Mouse (Mus musculus): ENCODE measurements at regions not wholly inside any gene's neighbourhood (a gene's known extent, or its start where the extent isn't known, plus 50 kb on each side); places are given as distances from the start of the nearest gene placed in this dataset.

- Histone ChIP-seq H3K4me2 (no peak overlapping the region), H3K4me3 (replicated peaks) (no peak overlapping the region), H3K4me1 (no peaks in the 10 kb centered on the region), H3K9me3 (replicated peaks) (no peaks in the 10 kb centered on the region), H3K36me3 (no peaks in the 10 kb centered on the region), H3K9ac (no peak overlapping the region), H3K27me3 (no peaks in the 10 kb centered on the region), H3K27ac (no peak overlapping the region)
- 84% methylated on average over 3 of the region's 3 CpGs for WGBS
- ATAC-seq (replicated peaks; ENCODE audit: low FRiP score) = no peak
Measured at GRCm38 (mm10) chr15:27219126-27219738, 247.2 kb upstream of the Ank start.

GRCm38 (mm10) chr15:27223610-27224511 lies 242.6 kb upstream of the Ank start:
- no peak overlapping the region for H3K9ac ChIP-seq
- no peak overlapping the region for H3K27ac ChIP-seq
- no peak overlapping the region for H3K4me3 ChIP-seq (replicated peaks)
- no peaks in the 10 kb centered on the region for H3K27me3 ChIP-seq
- ATAC-seq (replicated peaks; ENCODE audit: low FRiP score) = no peak
- no peaks in the 10 kb centered on the region for H3K4me1 ChIP-seq
- no peak overlapping the region for H3K4me2 ChIP-seq
- 81% methylated on average over 14 of the region's 14 CpGs for WGBS
- no peaks in the 10 kb centered on the region for H3K36me3 ChIP-seq
- H3K9me3 ChIP-seq (replicated peaks) = no peaks in the 10 kb centered on the region

GRCm38 (mm10) chr15:27224512-27224850 lies 242.0 kb upstream of the Ank start:
- Histone ChIP-seq H3K4me3 (replicated peaks) (no peak overlapping the region), H3K4me1 (no peaks in the 10 kb centered on the region), H3K27me3 (no peaks in the 10 kb centered on the region), H3K9me3 (replicated peaks) (no peaks in the 10 kb centered on the region), H3K9ac (no peak overlapping the region), H3K27ac (no peak overlapping the region), H3K4me2 (no peak overlapping the region), H3K36me3 (no peaks in the 10 kb centered on the region)
- 84% methylated on average over 4 of the region's 4 CpGs for WGBS
- ATAC-seq (replicated peaks; ENCODE audit: low FRiP score) = no peak

GRCm38 (mm10) chr15:27232804-27233203 lies 233.7 kb upstream of the Ank start:
- 0 out of 2 replicates have a peak, but pooled peaks cover 10% of the 10 kb centered on the region for H3K4me1 ChIP-seq
- no peaks in the 10 kb centered on the region for H3K36me3 ChIP-seq
- H3K9ac ChIP-seq = no peak overlapping the region
- no peak overlapping the region for H3K4me3 ChIP-seq (replicated peaks)
- 59% methylated on average over 5 of the region's 5 CpGs for WGBS
- H3K9me3 ChIP-seq (replicated peaks) = no peaks in the 10 kb centered on the region
- ATAC-seq (replicated peaks; ENCODE audit: low FRiP score) = no peak
- H3K27me3 ChIP-seq = no peaks in the 10 kb centered on the region
- H3K27ac ChIP-seq = no peak overlapping the region
- no peak overlapping the region for H3K4me2 ChIP-seq

GRCm38 (mm10) chr15:27234770-27235169 lies 231.7 kb upstream of the Ank start:
- Histone ChIP-seq H3K4me3 (replicated peaks) (no peak overlapping the region), H3K9ac (no peak overlapping the region), H3K36me3 (no peaks in the 10 kb centered on the region), H3K27ac (no peak overlapping the region), H3K27me3 (no peaks in the 10 kb centered on the region), H3K9me3 (replicated peaks) (no peaks in the 10 kb centered on the region), H3K4me2 (no peak overlapping the region), H3K4me1 (0 out of 2 replicates have a peak, but pooled peaks cover 10% of the 10 kb centered on the region)
- ATAC-seq (replicated peaks; ENCODE audit: low FRiP score) = no peak
- 26% methylated on average over 4 of the region's 4 CpGs for WGBS

- WGBS = 64% methylated on average over 1 of the region's 1 CpGs
- Histone ChIP-seq H3K9me3 (replicated peaks) (no peaks in the 10 kb centered on the region), H3K4me1 (no peaks in the 10 kb centered on the region), H3K36me3 (no peaks in the 10 kb centered on the region), H3K27me3 (no peaks in the 10 kb centered on the region), H3K27ac (no peak overlapping the region), H3K4me2 (no peak overlapping the region), H3K9ac (no peak overlapping the region), H3K4me3 (replicated peaks) (no peak overlapping the region)
- no peak for ATAC-seq (replicated peaks; ENCODE audit: low FRiP score)
Measured at GRCm38 (mm10) chr15:27238301-27238700, 228.2 kb upstream of the Ank start.

GRCm38 (mm10) chr15:27246302-27246701 lies 220.2 kb upstream of the Ank start:
- no peak for ATAC-seq (replicated peaks; ENCODE audit: low FRiP score)
- no peak overlapping the region for H3K4me2 ChIP-seq
- WGBS = 32% methylated on average over 3 of the region's 3 CpGs

GRCm38 (mm10) chr15:27258984-27259853 lies 207.3 kb upstream of the Ank start:
- no peak overlapping the region for H3K4me2 ChIP-seq
- no peak for ATAC-seq (replicated peaks; ENCODE audit: low FRiP score)
- no peak overlapping the region for H3K27ac ChIP-seq
- H3K4me1 ChIP-seq = no peaks in the 10 kb centered on the region
- H3K4me3 ChIP-seq (replicated peaks) = no peak overlapping the region
- H3K9ac ChIP-seq = no peak overlapping the region
- H3K36me3 ChIP-seq = no peaks in the 10 kb centered on the region
- H3K27me3 ChIP-seq = no peaks in the 10 kb centered on the region
- no peaks in the 10 kb centered on the region for H3K9me3 ChIP-seq (replicated peaks)
- WGBS = 66% methylated on average over 6 of the region's 6 CpGs

More at GRCm38 (mm10) chr15:27246302-27246701, 220.2 kb upstream of the Ank start:
- no peaks in the 10 kb centered on the region for H3K4me1 ChIP-seq
- no peaks in the 10 kb centered on the region for H3K9me3 ChIP-seq (replicated peaks)
- no peak overlapping the region for H3K27ac ChIP-seq
- H3K4me3 ChIP-seq (replicated peaks) = no peak overlapping the region
- H3K9ac ChIP-seq = no peak overlapping the region
- no peaks in the 10 kb centered on the region for H3K27me3 ChIP-seq
- H3K36me3 ChIP-seq = no peaks in the 10 kb centered on the region

- Histone ChIP-seq H3K4me3 (replicated peaks) (no peak overlapping the region), H3K4me2 (no peak overlapping the region), H3K27ac (no peak overlapping the region), H3K9me3 (replicated peaks) (no peaks in the 10 kb centered on the region), H3K9ac (no peak overlapping the region), H3K4me1 (no peaks in the 10 kb centered on the region), H3K36me3 (no peaks in the 10 kb centered on the region), H3K27me3 (no peaks in the 10 kb centered on the region)
- ATAC-seq (replicated peaks; ENCODE audit: low FRiP score) = no peak
- WGBS = 55% methylated on average over 2 of the region's 2 CpGs
Measured at GRCm38 (mm10) chr15:27259854-27260191, 206.7 kb upstream of the Ank start.

- Histone ChIP-seq H3K4me2 (no peak overlapping the region), H3K27ac (no peak overlapping the region), H3K36me3 (no peaks in the 10 kb centered on the region), H3K9ac (no peak overlapping the region), H3K27me3 (no peaks in the 10 kb centered on the region), H3K9me3 (replicated peaks) (no peaks in the 10 kb centered on the region), H3K4me3 (replicated peaks) (no peak overlapping the region), H3K4me1 (no peaks in the 10 kb centered on the region)
- ATAC-seq (replicated peaks; ENCODE audit: low FRiP score) = no peak
- WGBS = 100% methylated on average over 2 of the region's 2 CpGs
Measured at GRCm38 (mm10) chr15:27270203-27270602, 196.3 kb upstream of the Ank start.

GRCm38 (mm10) chr15:27282279-27282678 lies 184.2 kb upstream of the Ank start:
- no peak for ATAC-seq (replicated peaks; ENCODE audit: low FRiP score)
- no peak overlapping the region for H3K27ac ChIP-seq
- H3K27me3 ChIP-seq = no peaks in the 10 kb centered on the region
- no peaks in the 10 kb centered on the region for H3K4me1 ChIP-seq
- WGBS = 89% methylated on average over 1 of the region's 1 CpGs
- no peak overlapping the region for H3K4me2 ChIP-seq
- no peaks in the 10 kb centered on the region for H3K9me3 ChIP-seq (replicated peaks)
- no peak overlapping the region for H3K4me3 ChIP-seq (replicated peaks)
- H3K36me3 ChIP-seq = no peaks in the 10 kb centered on the region
- no peak overlapping the region for H3K9ac ChIP-seq

GRCm38 (mm10) chr15:27303856-27304255 lies 162.6 kb upstream of the Ank start:
- H3K27ac ChIP-seq = no peak overlapping the region
- H3K4me3 ChIP-seq (replicated peaks) = no peak overlapping the region
- no peak for ATAC-seq (replicated peaks; ENCODE audit: low FRiP score)
- no peaks in the 10 kb centered on the region for H3K9me3 ChIP-seq (replicated peaks)
- no peaks in the 10 kb centered on the region for H3K27me3 ChIP-seq
- no peak overlapping the region for H3K4me2 ChIP-seq
- WGBS = 75% methylated on average over 4 of the region's 4 CpGs
- H3K36me3 ChIP-seq = no peaks in the 10 kb centered on the region
- no peak overlapping the region for H3K9ac ChIP-seq
- H3K4me1 ChIP-seq = no peaks in the 10 kb centered on the region

Data from kidney, embryonic 15.5 days (tissue).